Mouse (Mus musculus): Measurements from ENCODE around the gene Ust. TPM values are rescaled to one million over a fixed set of nuclear protein-coding genes. Genes with fewer than 3 reads are reported as not detected.

Ust gene
- polyA plus RNA-seq, 1 experiment from 2014 or later = 5.7 TPM

- peaks cover 27% of the 10 kb centered on the region for H3K4me1 ChIP-seq (replicated peaks)
- no peak overlapping the region for H3K9ac ChIP-seq (replicated peaks)
- ATAC-seq (ENCODE audit: insufficient number of reproducible peaks, insufficient read depth, low FRiP score, low TSS enrichment, low read depth) = no peak
- 72% methylated on average over 2 of the region's 2 CpGs for WGBS
- H3K36me3 ChIP-seq = no peaks in the 10 kb centered on the region
- no peak overlapping the region for H3K4me2 ChIP-seq
- peaks cover 10% of the 10 kb centered on the region; the same call in 1 of the 2 replicates for H3K9me3 ChIP-seq
- no peak overlapping the region for H3K4me3 ChIP-seq (replicated peaks)
- H3K27ac ChIP-seq = 0 out of 2 replicates have a peak overlapping the region, but pooled peaks have one; percentile 45
- no peaks in the 10 kb centered on the region for H3K27me3 ChIP-seq
These were observed 343.9 kb downstream of the Ust start for GRCm38 (mm10) chr10:8174697-8175096.

- Histone ChIP-seq H3K4me3 (replicated peaks) (no peak overlapping the region), H3K9me3 (peaks cover 15% of the 10 kb centered on the region; the same call in 1 of the 2 replicates), H3K4me1 (replicated peaks) (peaks cover 27% of the 10 kb centered on the region), H3K4me2 (no peak overlapping the region), H3K36me3 (no peaks in the 10 kb centered on the region), H3K27me3 (no peaks in the 10 kb centered on the region), H3K9ac (replicated peaks) (no peak overlapping the region), H3K27ac (peak overlapping the region; percentile 9; the same call in 1 of the 2 replicates)
- no peak for ATAC-seq (ENCODE audit: insufficient number of reproducible peaks, insufficient read depth, low FRiP score, low TSS enrichment, low read depth)
- WGBS = 56% methylated on average over 7 of the region's 7 CpGs
These were observed 344.4 kb downstream of the Ust start for GRCm38 (mm10) chr10:8174230-8174629.

- H3K4me1 ChIP-seq (replicated peaks) = peaks cover 27% of the 10 kb centered on the region
- no peak overlapping the region for H3K4me3 ChIP-seq (replicated peaks)
- no peak overlapping the region for H3K9ac ChIP-seq (replicated peaks)
- H3K27me3 ChIP-seq = no peaks in the 10 kb centered on the region
- no peak overlapping the region for H3K4me2 ChIP-seq
- H3K36me3 ChIP-seq = no peaks in the 10 kb centered on the region
- H3K27ac ChIP-seq = peak overlapping the region; percentile 82
- WGBS = 70% methylated on average over 3 of the region's 3 CpGs
- no peak for ATAC-seq (ENCODE audit: insufficient number of reproducible peaks, insufficient read depth, low FRiP score, low TSS enrichment, low read depth)
- H3K9me3 ChIP-seq = peaks cover 26% of the 10 kb centered on the region
These were observed 345.6 kb downstream of the Ust start for GRCm38 (mm10) chr10:8173032-8173431.

GRCm38 (mm10) chr10:8171556-8171955 lies 347.1 kb downstream of the Ust start:
- no peak for ATAC-seq (ENCODE audit: insufficient number of reproducible peaks, insufficient read depth, low FRiP score, low TSS enrichment, low read depth)
- Histone ChIP-seq H3K9ac (replicated peaks) (no peak overlapping the region), H3K27me3 (no peaks in the 10 kb centered on the region), H3K9me3 (peaks cover 35% of the 10 kb centered on the region), H3K27ac (no peak overlapping the region), H3K4me2 (no peak overlapping the region), H3K4me3 (replicated peaks) (no peak overlapping the region), H3K36me3 (no peaks in the 10 kb centered on the region), H3K4me1 (replicated peaks) (peaks cover 22% of the 10 kb centered on the region)
- 91% methylated on average over 11 of the region's 11 CpGs for WGBS
